In the genomic region with DNA sequence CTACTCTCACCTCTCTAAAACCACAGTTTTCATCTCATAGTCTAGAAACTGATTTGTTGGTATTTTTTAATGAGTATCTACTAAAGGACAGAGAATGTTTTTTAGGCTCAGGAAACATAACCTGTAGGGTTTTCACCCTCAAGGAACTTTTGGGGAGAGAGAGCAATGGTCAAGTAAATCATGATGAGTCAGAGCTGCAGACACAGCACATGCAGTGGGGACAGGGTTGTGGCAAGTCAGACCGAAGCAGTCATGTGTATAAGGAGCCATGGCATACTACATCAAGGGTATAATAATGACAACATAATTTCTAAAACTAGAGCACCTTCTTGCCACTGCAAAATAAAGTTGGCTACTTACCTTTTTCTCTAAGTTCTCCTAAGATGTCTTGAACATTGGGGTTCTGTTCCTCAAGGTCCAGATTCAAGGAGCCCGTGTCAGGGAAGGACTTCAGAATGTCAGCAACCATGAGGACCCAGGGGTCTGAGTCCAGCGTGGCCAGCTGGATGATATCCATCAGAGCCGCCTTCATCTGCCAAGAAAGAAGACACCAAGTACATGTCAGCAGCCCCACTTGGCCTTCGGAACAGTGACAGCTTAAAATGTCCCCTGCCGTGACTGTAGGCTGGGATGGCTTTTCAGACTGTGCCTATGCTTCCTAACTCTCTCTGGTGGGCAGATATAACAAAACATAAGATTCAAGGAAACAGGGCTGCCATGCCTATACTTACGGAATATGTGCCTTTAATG, we compare ENCODE assay signal across 22 mouse cellular contexts. TPM values are rescaled to one million over a fixed set of nuclear protein-coding genes. Genes with fewer than 3 reads are reported as not detected.
DNase-seq lines count a peak whose midpoint lies in the region; ATAC-seq and TF ChIP-seq lines count a peak whose summit lies in the region.
"Had no signal": no experiment of that assay in that cellular context is flagged by ENCODE, and none has a peak within 500 bp of the region (broad histone marks: within the 10 kb centered on the region; RNA-seq: fewer than 3 reads in every experiment).

No protein-coding gene starts in this region.

- H3K4me1 ChIP-seq in brown adipose tissue, adult 24 weeks (ENCODE audit: control insufficient read depth, insufficient read depth, insufficient read length, low read length), result peaks cover 3% of the 10 kb centered on the region
- H3K4me1 ChIP-seq: forebrain, embryonic 15.5 days; neural tube, embryonic 15.5 days had no signal

- 0 out of 2 replicates have a peak overlapping the region, but pooled peaks have one; percentile 9 for H3K27ac ChIP-seq in layer of hippocampus, adult 2 months
- 0 out of 2 replicates have a peak overlapping the region, but pooled peaks have one; percentile 36 for H3K27ac ChIP-seq in brown adipose tissue, adult 24 weeks (replicated peaks; ENCODE audit: low read depth, low read length)
- H3K27ac ChIP-seq in macrophage, result peak overlapping the region; percentile 42
- H3K27ac ChIP-seq: forebrain, embryonic 15.5 days; hindbrain, postnatal 0 days; neural tube, embryonic 15.5 days had no signal

- peaks cover 51% of the 10 kb centered on the region for H3K79me2 ChIP-seq in macrophage (ENCODE audit: inconsistent target)

- peaks cover 26% of the 10 kb centered on the region; the same call in 1 of the 2 replicates for H3K36me3 ChIP-seq in macrophage (ENCODE audit: inconsistent target)

- peak; percentile 48 to 53 for DNase-seq in cerebellum, adult 18-20 months
- DNase-seq in layer of hippocampus, adult 2 months (ENCODE audit: low spot score in 2 of 2), result no peak
- no peak for DNase-seq in layer of hippocampus, adult 9-11 months
- DNase-seq in Muller cell, postnatal 12 days (ENCODE audit: inconsistent ontology term), result no peak
- DNase-seq in adrenal gland, adult 8-10 months, result no peak
- DNase-seq: heart, postnatal 4 days; kidney, adult 18-20 months; liver; liver, postnatal 0 days; midbrain, embryonic 14.5 days; right cerebral cortex, postnatal 25 days; thymus, postnatal 25 days had no signal

- 86% methylated on average over 7 of the region's 7 CpGs for WGBS in macrophage (ENCODE audit: missing documents)

- no peak for TF ChIP-seq CTCF in layer of hippocampus, adult 2 months (conservative IDR thresholded peaks at IDR 0.05)

- ATAC-seq in cerebellum, adult (ENCODE audit: insufficient number of reproducible peaks, low FRiP score, low TSS enrichment), result no peak
- ATAC-seq: forebrain, embryonic 15.5 days; hindbrain, postnatal 0 days; liver, postnatal 0 days; Patski had no signal

- H3K4me3 ChIP-seq in layer of hippocampus, adult 2 months, result no peak overlapping the region
- H3K4me3 ChIP-seq in brown adipose tissue, adult 24 weeks (ENCODE audit: insufficient read depth, low read depth, low read length), result no peak overlapping the region
- H3K4me3 ChIP-seq in macrophage (ENCODE audit: inconsistent target), result no peak overlapping the region
- H3K4me3 ChIP-seq: erythroblast, embryonic 14.5 days; forebrain, embryonic 15.5 days; heart, embryonic 12.5 days; myocyte; neural tube, embryonic 15.5 days had no signal

RNA-seq across cellular contexts. Expression of a gene that starts 14.6 kb away (rescaled TPM):
- 10 to 100 TPM; 19.5 to 22.5 TPM for total RNA-seq in layer of hippocampus, adult 2 months (2021)
- polyA plus RNA-seq in brown adipose tissue, adult 24 weeks (2012; ENCODE audit: insufficient read depth, insufficient read length, missing spikeins), result 8.4 and 9.2 TPM in 2 replicates
- total RNA-seq in macrophage (2018; cell fraction: chromatin; rRNA removed), result 10 to 100 TPM in 19 of 26 experiments, 1 to 10 TPM in 7; 2.9 to 61.0 (median 28.2) TPM
- total RNA-seq in macrophage (2018; cell fraction: cytosol; rRNA removed), result 10 to 100 TPM in 24 of 26 experiments, 1 to 10 TPM in 2; 4.4 to 24.9 (median 22.1) TPM
- 10 to 100 TPM in 21 of 26 experiments, 1 to 10 TPM in 5; 5.3 to 56.0 (median 16.9) TPM for total RNA-seq in macrophage (2018; cell fraction: nucleus; rRNA removed)
- 17.8 to 22.3 TPM (median 20.5 TPM) in 3 replicates for polyA plus RNA-seq in macrophage (2018)
- 10 to 100 TPM; 19.5 to 29.0 (median 23.2) TPM for total RNA-seq in adrenal gland, adult 8-10 months (2022)

Comparison
In these comparisons a context has a peak if more than half of its experiments do, and no peak if none do; other contexts are left out.
1. DNase-seq: peak in cerebellum, adult 18-20 months (2 of 2); none in layer of hippocampus, adult 2 months (0 of 2), layer of hippocampus, adult 9-11 months (single experiment), Muller cell, postnatal 12 days (single experiment) and adrenal gland, adult 8-10 months (single experiment).
2. Peak in every context shown above with its lines, with median percentiles within 50 percentile points of each other: H3K27ac ChIP-seq.